Mouse (Mus musculus): Measurements from ENCODE around the gene Nfu1. TPM values are rescaled to one million over a fixed set of nuclear protein-coding genes. Genes with fewer than 3 reads are reported as not detected.

Gene Nfu1
- polyA plus RNA-seq (2012; ENCODE audit: insufficient read depth, insufficient read length, missing spikeins), result 69.6 and 75.2 TPM in 2 replicates

- Histone ChIP-seq H3K27ac (ENCODE audit: insufficient read depth, low read depth, low read length) (peak within 1 kb of the TSS; percentile 99), H3K4me3 (ENCODE audit: insufficient read depth, low read length) (peak within 1 kb of the TSS; percentile 96), H3K4me1 (ENCODE audit: control insufficient read depth, insufficient read depth, low read length) (peaks cover 11% of the 10 kb centered on the region)
- no peak for TF ChIP-seq CTCF (IDR thresholded peaks at IDR 0.05; ENCODE audit: low read depth, low read length)
- TF ChIP-seq POLR2A (IDR thresholded peaks at IDR 0.05; ENCODE audit: borderline replicate concordance, low read depth, low read length), result no peak
Measured at GRCm38 (mm10) chr6:87008887-87009286, at the start of gene Nfu1. Gene Nfu1, plus strand, starts transcription at chr6:87009236.

DNA sequence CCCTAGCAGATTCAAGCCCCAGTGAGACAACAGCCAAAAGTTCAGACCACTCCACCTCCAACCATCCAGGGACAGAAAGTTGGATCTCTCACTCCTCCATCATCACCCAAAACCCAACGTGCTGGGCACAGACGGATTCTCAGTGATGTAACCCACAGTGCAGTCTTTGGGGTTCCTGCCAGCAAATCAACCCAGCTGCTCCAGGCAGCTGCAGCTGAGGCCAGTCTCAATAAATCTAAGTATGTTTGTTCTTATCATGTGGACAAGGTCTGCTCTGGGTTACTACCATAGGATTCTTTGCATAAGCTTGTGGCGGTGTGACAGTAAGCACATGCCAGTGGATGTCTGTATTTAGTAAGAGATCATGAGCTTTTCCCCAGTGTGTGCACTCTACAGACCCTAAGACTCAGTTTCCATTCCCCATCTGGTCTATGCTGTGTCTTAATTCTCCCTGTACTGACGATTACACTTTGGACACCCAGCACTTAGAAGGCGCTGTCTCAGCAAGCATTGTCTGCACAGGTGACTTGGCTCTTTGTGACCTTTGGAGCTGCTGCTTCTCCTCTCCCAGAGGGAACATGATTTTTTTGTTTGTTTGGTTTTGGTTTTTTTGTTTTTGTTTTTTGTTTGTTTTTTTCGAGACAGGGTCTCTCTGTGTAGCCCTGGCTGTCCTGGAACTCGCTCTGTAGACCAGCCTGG lies 44.9 kb upstream of the Nfu1 start:
- Histone ChIP-seq H3K4me1 (ENCODE audit: control insufficient read depth, insufficient read depth, low read length) (no peaks in the 10 kb centered on the region), H3K27ac (ENCODE audit: insufficient read depth, low read depth, low read length) (no peak overlapping the region)
- TF ChIP-seq POLR2A (IDR thresholded peaks at IDR 0.05; ENCODE audit: borderline replicate concordance, low read depth, low read length) (no peak), CTCF (IDR thresholded peaks at IDR 0.05; ENCODE audit: low read depth, low read length) (no peak)

DNA sequence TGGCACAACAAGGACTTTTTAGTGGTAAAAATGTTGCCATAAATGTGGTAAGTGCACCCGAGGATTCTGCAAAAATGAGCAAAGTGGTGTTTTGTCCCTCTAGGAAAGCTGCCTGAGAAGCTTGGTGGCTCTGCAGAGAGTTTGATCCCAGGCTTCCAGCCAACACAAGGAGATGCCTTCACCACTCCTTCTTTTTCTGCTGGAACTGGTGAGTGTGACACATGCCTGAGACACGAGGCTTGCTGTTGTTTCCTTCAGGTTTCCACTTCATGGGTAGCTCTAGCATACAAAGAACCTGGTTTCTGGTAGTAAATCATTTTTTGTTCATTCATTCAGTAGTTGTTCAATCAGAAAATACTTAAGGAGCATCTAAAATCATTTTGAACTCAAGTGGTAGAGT lies 41.9 kb upstream of the Nfu1 start:
- TF ChIP-seq POLR2A (IDR thresholded peaks at IDR 0.05; ENCODE audit: borderline replicate concordance, low read depth, low read length), result no peak
- no peak for TF ChIP-seq CTCF (IDR thresholded peaks at IDR 0.05; ENCODE audit: low read depth, low read length)
- Histone ChIP-seq H3K4me3 (ENCODE audit: insufficient read depth, low read length) (no peak overlapping the region), H3K4me1 (ENCODE audit: control insufficient read depth, insufficient read depth, low read length) (no peaks in the 10 kb centered on the region), H3K27ac (ENCODE audit: insufficient read depth, low read depth, low read length) (no peak overlapping the region)

More for the DNA sequence above, 44.9 kb upstream of the Nfu1 start:
- no peak overlapping the region for H3K4me3 ChIP-seq (ENCODE audit: insufficient read depth, low read length)

- TF ChIP-seq CTCF (IDR thresholded peaks at IDR 0.05; ENCODE audit: low read depth, low read length), result no peak
- no peak for TF ChIP-seq POLR2A (IDR thresholded peaks at IDR 0.05; ENCODE audit: borderline replicate concordance, low read depth, low read length)
- H3K27ac ChIP-seq (ENCODE audit: insufficient read depth, low read depth, low read length), result no peak overlapping the region
- H3K4me1 ChIP-seq (ENCODE audit: control insufficient read depth, insufficient read depth, low read length), result no peaks in the 10 kb centered on the region
- H3K4me3 ChIP-seq (ENCODE audit: insufficient read depth, low read length), result no peak overlapping the region
Measured at GRCm38 (mm10) chr6:86973956-86974355, 35.1 kb upstream of the Nfu1 start.

DNA sequence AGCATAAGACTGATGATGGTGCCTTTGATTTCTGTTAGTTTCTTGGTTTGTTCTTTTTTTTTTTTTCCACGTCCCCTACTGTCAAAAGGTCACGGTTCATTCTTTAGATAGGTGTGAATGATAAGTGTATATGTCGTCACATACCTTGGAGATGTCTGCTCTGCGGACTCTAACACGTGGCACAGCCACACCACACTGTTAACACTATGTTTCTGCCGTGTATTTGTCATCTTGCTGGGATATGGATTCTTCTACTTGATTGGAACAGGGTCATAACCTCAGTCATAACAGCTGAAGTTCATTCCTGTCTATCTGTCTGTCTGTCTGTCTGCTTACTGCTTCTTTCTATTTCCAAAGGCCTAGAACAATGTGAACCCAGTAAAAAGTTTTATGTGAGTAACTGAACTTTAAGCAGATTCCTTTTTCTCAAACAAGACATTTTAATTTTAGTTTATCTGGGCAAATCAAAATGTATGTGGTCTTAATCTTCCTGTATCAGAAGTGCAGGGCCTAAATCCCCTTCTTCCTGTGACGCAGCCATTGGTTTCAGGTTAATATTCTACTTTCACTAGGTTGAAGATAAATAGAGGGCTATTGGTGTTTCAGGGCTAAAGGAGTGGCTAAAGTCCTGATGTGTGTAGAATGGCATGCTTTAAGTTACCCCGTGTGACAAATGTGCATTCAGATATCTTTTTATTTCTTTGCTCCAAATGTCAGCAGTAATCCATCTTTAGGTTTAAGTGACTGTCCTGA lies 30.7 kb upstream of the Nfu1 start:
- Histone ChIP-seq H3K4me1 (ENCODE audit: control insufficient read depth, insufficient read depth, low read length) (no peaks in the 10 kb centered on the region), H3K27ac (ENCODE audit: insufficient read depth, low read depth, low read length) (no peak overlapping the region), H3K4me3 (ENCODE audit: insufficient read depth, low read length) (no peak overlapping the region)
- no peak for TF ChIP-seq CTCF (IDR thresholded peaks at IDR 0.05; ENCODE audit: low read depth, low read length)
- no peak for TF ChIP-seq POLR2A (IDR thresholded peaks at IDR 0.05; ENCODE audit: borderline replicate concordance, low read depth, low read length)

GRCm38 (mm10) chr6:86978909-86979265 lies 30.1 kb upstream of the Nfu1 start:
- Histone ChIP-seq H3K4me1 (ENCODE audit: control insufficient read depth, insufficient read depth, low read length) (no peaks in the 10 kb centered on the region), H3K4me3 (ENCODE audit: insufficient read depth, low read length) (no peak overlapping the region), H3K27ac (ENCODE audit: insufficient read depth, low read depth, low read length) (no peak overlapping the region)
- TF ChIP-seq POLR2A (IDR thresholded peaks at IDR 0.05; ENCODE audit: borderline replicate concordance, low read depth, low read length) (no peak), CTCF (IDR thresholded peaks at IDR 0.05; ENCODE audit: low read depth, low read length) (no peak)

DNA sequence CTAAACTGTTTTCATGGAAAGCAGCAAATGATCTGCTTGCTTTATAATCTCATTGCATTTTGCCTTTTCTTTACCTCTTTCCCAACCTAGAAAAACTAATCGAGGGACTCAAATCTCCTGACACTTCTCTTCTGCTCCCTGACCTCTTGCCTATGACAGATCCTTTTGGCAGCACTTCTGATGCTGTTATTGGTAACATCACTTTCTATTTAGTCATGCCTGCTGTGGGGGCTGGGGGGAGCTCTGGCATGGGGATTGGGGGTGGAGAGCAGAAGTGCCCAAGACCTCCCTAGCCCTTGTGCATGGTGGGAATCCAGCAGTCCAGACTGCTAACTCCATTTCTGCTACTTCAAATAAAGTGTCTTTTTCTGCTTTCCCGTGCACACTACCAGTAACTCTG lies 27.8 kb upstream of the Nfu1 start:
- Histone ChIP-seq H3K4me3 (ENCODE audit: insufficient read depth, low read length) (no peak overlapping the region), H3K4me1 (ENCODE audit: control insufficient read depth, insufficient read depth, low read length) (no peaks in the 10 kb centered on the region)

DNA sequence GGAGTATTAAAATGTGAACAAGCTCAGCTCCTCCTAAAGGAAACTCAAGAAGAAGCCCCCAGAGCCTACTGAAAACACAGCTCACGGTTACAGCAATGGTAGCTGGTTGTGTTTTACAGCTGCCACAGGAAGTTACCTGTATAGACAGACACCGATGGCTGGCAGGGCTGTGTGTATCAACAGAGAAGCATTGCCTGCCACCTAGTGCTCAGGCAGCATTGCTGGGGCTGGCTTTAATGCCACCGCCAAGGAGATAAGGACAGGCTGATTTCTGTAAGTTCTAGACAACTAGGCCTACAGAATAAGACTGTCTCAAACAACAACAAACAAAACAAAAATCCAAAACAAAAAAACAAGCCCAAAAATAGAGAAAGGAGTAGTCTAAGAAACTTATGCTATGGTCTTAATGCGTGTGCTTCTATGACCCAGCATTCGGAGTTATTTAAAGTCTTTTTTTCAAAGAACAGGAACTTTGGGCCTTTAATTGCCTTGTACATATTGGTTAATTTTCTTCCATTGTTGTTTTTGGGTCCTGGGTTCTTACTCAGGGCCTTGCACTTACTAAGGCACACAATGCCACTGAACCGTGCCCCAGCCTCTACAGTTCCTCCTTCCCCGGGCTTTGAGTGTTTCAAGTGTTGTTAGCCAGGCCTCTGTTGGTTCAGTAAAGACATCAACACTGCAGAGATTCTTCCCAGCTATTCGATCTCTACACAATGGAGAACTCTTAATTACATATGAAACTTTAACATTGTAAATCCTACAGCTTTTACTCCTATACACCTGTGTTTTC lies 23.5 kb upstream of the Nfu1 start:
- TF ChIP-seq CTCF (IDR thresholded peaks at IDR 0.05; ENCODE audit: low read depth, low read length), result no peak
- no peak for TF ChIP-seq POLR2A (IDR thresholded peaks at IDR 0.05; ENCODE audit: borderline replicate concordance, low read depth, low read length)
- Histone ChIP-seq H3K4me3 (ENCODE audit: insufficient read depth, low read length) (no peak overlapping the region), H3K27ac (ENCODE audit: insufficient read depth, low read depth, low read length) (no peak overlapping the region), H3K4me1 (ENCODE audit: control insufficient read depth, insufficient read depth, low read length) (no peaks in the 10 kb centered on the region)

More for the DNA sequence above, 27.8 kb upstream of the Nfu1 start:
- TF ChIP-seq POLR2A (IDR thresholded peaks at IDR 0.05; ENCODE audit: borderline replicate concordance, low read depth, low read length), result no peak
- no peak for TF ChIP-seq CTCF (IDR thresholded peaks at IDR 0.05; ENCODE audit: low read depth, low read length)
- H3K27ac ChIP-seq (ENCODE audit: insufficient read depth, low read depth, low read length), result no peak overlapping the region

GRCm38 (mm10) chr6:86989576-86989975 lies 19.5 kb upstream of the Nfu1 start:
- Histone ChIP-seq H3K4me1 (ENCODE audit: control insufficient read depth, insufficient read depth, low read length) (no peaks in the 10 kb centered on the region), H3K4me3 (ENCODE audit: insufficient read depth, low read length) (no peak overlapping the region), H3K27ac (ENCODE audit: insufficient read depth, low read depth, low read length) (no peak overlapping the region)
- TF ChIP-seq CTCF (IDR thresholded peaks at IDR 0.05; ENCODE audit: low read depth, low read length) (no peak), POLR2A (IDR thresholded peaks at IDR 0.05; ENCODE audit: borderline replicate concordance, low read depth, low read length) (no peak)
